Mouse (Mus musculus) cerebellum, adult 2 months (tissue): ENCODE measurements around the gene Dnase1l2.

Experiments
- CTCF ChIP-seq: fragments of 200-500 bp; IDR thresholded peaks from 2 replicates; pipeline ENCODE4 v1.5.1; 2011; ENCODE audit warnings: low read depth, mild to moderate bottlenecking, control low read depth, low read length, moderate library complexity, borderline replicate concordance; ENCODE audit not compliant: insufficient read depth
- POLR2A ChIP-seq: fragments of 200-500 bp; IDR thresholded peaks from 2 replicates; pipeline ENCODE4 v1.6.1; 2011; ENCODE audit warnings: low read length, control low read depth, borderline replicate concordance; ENCODE audit not compliant: insufficient read depth

- no peak for TF ChIP-seq POLR2A
- TF ChIP-seq CTCF: no peak
Observed at GRCm38 (mm10) chr17:24453372-24453771, 10.5 kb upstream of the Dnase1l2 start.
